Mouse (Mus musculus): Measurements from ENCODE around the gene Prodh2.

DNA sequence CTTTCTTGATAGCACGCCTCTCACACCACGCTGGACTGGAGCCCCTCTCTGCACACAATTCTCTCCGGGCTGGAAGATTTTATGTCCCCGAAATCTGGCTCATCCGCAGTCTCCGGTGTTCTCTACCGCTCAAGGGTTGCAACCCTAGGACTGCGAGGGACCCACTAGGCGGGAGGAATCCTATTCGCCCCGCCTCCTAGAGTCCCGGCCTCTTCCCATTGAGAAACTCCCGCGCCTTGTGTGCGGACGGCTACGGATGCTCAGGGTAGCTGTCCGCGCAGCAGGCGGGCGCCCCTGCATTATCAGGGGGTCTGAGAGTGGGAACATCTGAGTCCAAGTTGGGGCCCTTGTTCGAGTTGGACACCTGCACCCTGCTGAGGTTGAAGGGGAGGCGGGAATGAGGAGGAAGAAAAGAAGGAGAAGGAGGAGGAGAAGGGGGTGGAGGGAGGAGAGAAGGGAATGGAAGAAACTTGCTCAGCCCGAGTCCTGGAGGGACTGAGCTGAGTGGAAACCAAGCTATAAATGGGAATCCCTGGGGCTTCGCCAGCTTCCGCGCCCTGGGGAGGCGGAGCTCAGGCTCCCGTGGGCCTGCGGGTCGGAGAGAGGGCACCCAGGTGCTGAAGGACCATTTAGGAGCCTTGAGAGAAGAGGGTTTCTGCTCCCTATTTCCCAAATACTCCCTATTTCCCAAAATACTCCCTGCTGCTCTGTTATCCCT lies 36.4 kb upstream of the Prodh2 start:
- TF ChIP-seq EP300 (IDR thresholded peaks at IDR 0.05; ENCODE audit: low read depth) (no peak), CTCF (IDR thresholded peaks at IDR 0.05; ENCODE audit: low read depth) (no peak)
